Mouse (Mus musculus) neural tube, postnatal 0 days (tissue): ENCODE data around the gene Slc25a54. TPM values are rescaled to one million over a fixed set of nuclear protein-coding genes. Genes with fewer than 3 reads are reported as not detected.

Source experiments
- microRNA-seq: library from miRNA; unstranded; fragments of <30 nt; microRNA quantifications from one replicate; pipeline ENCODE4, GENCODE M21; 2016
- polyA plus RNA-seq: library from polyadenylated mRNA; unstranded; fragments of >200 nt; fragmentation: Nextera tagmentation; extraction: Ambion mirVana; gene quantifications from 2 replicates; pipeline ENCODE4 v1.2.1, GENCODE M21; 2015

Slc25a54 gene
- not detected in 2 replicates for polyA plus RNA-seq

DNA sequence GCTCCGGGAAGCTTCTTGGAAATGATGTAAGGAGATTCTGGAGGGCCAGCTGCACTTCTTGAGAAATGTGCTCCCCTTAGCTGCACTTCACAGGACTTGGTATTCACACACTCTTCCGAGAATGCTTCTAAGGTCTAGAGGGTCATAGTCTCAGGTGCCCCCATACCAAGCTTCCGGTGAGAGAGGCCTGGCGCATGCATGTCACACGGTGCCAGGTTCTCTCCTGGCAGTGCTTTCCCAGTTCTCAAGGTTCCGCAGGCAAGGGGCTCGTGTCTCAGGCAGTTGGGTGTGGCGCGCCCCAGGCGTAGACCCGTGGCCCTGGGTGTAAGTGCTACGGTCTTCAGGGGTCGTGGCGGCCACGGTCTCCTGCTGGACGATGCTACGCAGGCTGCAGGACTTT is at the start of gene Slc25a54:
Slc25a54 (plus strand) TSS at position 301 of the 400 bp plus-strand sequence.

DNA sequence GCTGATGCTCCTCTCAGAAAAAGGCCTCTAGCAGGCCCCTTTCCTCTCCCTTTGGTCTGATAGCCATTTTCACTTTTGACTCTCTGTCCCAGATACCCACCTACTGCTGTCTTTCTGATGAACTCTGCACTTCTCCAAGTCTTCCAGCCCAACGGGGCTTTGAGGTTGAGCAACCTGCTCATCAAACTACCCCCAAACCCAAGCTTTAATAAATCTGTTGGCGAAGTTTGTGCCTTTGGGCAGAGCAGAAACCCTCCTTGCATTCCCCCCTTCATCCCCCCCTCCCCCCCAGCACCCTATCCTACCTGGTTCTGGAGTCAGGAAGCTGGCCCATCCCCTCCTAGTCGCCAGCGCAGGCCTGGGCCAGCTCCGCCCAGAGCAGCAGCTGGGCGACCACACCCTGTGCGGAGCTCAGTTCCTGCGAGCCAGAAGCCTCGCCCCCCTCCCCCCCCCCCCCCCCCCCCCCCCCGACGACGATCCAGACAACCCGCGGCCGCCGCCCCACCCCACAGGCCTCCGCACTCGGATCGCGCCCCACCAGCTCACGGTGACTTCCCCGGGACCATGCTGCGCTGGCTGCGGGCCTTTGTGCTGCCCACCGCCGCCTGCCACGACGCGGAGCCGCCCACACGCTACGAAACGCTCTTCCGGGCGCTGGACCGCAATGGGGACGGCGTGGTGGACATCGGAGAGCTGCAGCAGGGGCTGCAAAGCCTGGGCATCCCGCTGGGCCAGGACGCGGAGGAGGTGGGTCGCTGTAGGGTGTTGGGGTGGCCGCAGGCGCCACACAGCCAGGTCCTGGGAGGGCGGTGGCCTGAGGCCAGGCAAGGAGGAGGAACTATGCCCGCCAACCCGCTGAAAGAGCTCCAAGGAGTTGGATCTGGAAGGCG is 42.6 kb downstream of the Slc25a54 start, which contains the start of gene Slc25a24:
Slc25a24 (plus strand) TSS at position 509 of the 890 bp plus-strand sequence.

Small RNA genes lying within 50 kb of the gene (microRNA-seq; reads per million reads assigned to microRNA genes)
- not detected for gene Gm44384

Other genes with a start within 250 kb of the Slc25a54 start
- gene Stxbp3, start 239.9 kb upstream of the Slc25a54 start, polyA plus RNA-seq = 13.9 and 16.9 TPM in 2 replicates
- not detected in 2 replicates for gene Fndc7, start 190.5 kb upstream of the Slc25a54 start, polyA plus RNA-seq
- gene Prpf38b, start 168.7 kb upstream of the Slc25a54 start, polyA plus RNA-seq = 41.8 and 42.1 TPM in 2 replicates
- 2.5 and 4.0 TPM in 2 replicates for gene Henmt1, start 140.6 kb upstream of the Slc25a54 start, polyA plus RNA-seq
- gene Gm9857, start 140.0 kb upstream of the Slc25a54 start, polyA plus RNA-seq = 1.5 and 1.7 TPM in 2 replicates
- 23.9 and 27.0 TPM in 2 replicates for gene Fam102b, start 52.9 kb upstream of the Slc25a54 start, polyA plus RNA-seq
- gene Slc25a24, start 42.7 kb downstream of the Slc25a54 start, polyA plus RNA-seq = 2.3 and 3.4 TPM in 2 replicates